Mouse (Mus musculus): Measurements from ENCODE around the gene Rab3il1.

Rab3il1 gene

GRCm38 (mm10) chr19:10040866-10041387 is 39.5 kb downstream of the Rab3il1 start:
- DNase-seq (ENCODE audit: low spot score in 2 of 2), result no peak

DNA sequence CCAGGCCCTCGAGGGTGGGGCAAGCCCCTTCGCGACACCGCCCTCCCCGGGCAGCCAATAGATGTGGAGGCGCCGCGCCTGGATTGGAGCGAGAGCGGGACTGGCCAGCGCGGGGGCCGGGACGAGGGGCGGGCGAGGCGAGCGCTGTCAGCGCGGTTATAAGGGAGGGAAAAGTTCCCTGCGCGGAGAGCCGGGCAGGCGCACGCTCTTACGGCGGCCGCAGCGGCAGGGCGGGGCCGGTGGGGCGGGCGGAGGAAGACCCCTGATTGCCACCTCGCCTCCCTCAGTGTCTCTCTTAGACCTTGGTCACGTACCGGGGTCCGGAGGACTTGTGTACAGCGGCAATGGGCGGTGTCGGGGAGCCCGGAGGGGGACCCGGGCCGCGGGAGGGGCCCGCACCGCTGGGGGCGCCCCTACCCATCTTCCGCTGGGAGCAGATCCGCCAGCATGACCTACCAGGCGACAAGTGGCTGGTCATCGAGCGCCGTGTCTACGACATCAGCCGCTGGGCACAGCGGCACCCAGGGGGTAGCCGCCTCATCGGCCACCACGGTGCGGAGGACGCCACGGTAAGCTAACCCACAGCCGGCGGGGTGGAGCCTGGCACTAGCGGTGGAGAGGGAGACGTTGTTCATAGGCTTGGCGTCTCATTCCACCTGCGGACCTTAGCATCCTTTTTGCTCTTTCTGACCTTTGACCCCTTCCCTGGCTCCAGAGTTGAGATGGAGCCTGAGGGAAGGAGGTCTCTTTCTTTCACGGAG is 40.1 kb downstream of the Rab3il1 start, which contains the start of gene Fads3:
Gene Fads3, plus strand, starts transcription at position 182 of the 761 bp plus-strand sequence.
- peak; percentile 49 to 62 for DNase-seq (ENCODE audit: low spot score in 2 of 2)

DNA sequence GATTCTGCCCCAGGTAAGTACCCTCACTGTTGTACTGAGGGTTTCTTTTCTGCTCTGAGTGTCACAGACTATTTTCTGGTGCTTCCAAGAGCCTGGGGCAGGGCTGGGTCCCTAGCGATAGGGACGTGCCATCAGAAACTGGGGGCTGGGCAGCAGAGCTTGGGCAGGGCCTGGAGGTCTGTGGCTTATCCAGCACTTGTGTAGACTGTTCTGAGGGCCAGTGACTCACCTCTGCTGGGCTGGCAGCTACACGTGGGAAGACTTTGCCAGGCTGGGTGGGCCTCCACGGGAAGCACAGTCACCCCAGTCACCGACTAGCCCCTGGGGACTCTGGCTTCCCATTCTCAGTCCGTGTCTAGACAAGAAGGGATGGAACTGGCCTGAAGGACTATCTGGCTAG is 40.8 kb downstream of the Rab3il1 start:
- DNase-seq (ENCODE audit: low spot score in 2 of 2), result no peak

GRCm38 (mm10) chr19:10042816-10043215 is 41.3 kb downstream of the Rab3il1 start:
- DNase-seq (ENCODE audit: low spot score in 2 of 2), result no peak

GRCm38 (mm10) chr19:10043643-10044042 is 42.2 kb downstream of the Rab3il1 start:
- no peak for DNase-seq (ENCODE audit: low spot score in 2 of 2)

DNA sequence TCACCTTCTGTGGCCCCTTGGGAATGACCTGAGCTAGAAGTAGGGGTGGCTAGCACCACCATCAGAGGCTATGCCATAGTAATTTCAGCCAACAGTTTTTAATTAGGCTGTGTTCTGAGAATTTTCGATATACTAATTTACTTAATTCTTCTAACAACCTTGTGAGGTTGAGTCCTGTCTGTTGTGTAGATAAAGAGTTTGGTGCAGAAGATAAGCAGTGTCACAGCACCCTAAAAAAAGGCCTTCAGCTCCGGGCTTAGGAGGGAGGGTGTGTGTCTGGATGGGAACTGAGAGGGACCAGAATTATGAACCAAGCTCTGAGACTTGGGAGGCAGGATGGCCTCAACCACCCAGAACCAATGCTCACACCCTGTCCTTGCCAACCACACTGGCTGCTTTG is 44.2 kb downstream of the Rab3il1 start:
- no peak for DNase-seq (ENCODE audit: low spot score in 2 of 2)

- no peak for DNase-seq (ENCODE audit: low spot score in 2 of 2)
Observed at GRCm38 (mm10) chr19:10046346-10046745, 44.9 kb downstream of the Rab3il1 start.

GRCm38 (mm10) chr19:10046983-10047382 is 45.5 kb downstream of the Rab3il1 start:
- no peak for DNase-seq (ENCODE audit: low spot score in 2 of 2)

DNA sequence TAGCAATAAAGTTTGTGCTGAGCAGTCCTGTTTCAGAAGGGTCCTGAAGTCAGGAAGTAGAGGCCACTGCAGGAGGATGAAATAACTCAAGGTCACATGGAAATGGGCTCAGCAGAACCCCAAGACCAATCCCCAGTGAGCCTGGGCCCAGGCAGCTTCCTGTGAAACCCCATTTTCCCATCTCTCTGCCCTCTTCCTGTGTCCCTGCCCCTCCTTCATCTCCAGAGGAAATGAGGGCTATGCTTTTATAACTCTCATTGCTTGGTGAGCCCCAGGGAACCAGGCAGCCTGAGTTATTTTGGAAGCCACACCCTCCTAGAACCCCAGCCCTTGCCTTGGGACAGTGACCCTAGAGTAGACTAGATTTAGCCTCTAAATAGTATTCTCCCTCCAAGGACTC is 48.1 kb downstream of the Rab3il1 start:
- no peak for DNase-seq (ENCODE audit: low spot score in 2 of 2)

GRCm38 (mm10) chr19:10050438-10050837 is 49.0 kb downstream of the Rab3il1 start:
- no peak for DNase-seq (ENCODE audit: low spot score in 2 of 2)

GRCm38 (mm10) chr19:10052698-10053097 is 51.2 kb downstream of the Rab3il1 start:
- no peak for DNase-seq (ENCODE audit: low spot score in 2 of 2)

DNA sequence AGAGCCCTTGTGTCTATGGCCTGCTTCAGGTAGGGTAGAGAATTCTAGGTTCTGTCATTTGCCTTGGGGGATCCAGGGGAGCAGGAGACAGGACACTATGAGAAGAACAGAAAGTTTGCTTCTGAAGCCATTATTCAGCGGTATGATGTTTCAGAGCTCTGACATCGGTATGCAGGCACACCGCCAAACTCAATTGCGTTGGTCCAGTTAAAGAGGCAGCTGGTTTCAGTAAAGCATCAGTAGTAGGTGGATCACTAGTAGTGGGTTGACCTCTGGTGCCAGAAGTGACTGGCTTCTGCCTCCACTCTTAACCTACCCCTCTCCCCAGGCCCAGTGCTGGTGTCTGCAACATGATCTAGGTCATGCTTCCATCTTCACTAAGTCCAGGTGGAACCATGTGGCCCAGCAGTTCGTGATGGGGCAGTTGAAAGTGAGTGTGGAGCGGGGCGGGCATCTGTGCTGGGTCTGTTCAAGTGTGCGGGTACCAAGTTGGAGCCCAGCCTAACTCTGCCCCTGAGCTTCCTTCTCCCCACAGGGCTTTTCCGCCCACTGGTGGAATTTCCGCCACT is 52.3 kb downstream of the Rab3il1 start:
- no peak for DNase-seq (ENCODE audit: low spot score in 2 of 2)

DNA sequence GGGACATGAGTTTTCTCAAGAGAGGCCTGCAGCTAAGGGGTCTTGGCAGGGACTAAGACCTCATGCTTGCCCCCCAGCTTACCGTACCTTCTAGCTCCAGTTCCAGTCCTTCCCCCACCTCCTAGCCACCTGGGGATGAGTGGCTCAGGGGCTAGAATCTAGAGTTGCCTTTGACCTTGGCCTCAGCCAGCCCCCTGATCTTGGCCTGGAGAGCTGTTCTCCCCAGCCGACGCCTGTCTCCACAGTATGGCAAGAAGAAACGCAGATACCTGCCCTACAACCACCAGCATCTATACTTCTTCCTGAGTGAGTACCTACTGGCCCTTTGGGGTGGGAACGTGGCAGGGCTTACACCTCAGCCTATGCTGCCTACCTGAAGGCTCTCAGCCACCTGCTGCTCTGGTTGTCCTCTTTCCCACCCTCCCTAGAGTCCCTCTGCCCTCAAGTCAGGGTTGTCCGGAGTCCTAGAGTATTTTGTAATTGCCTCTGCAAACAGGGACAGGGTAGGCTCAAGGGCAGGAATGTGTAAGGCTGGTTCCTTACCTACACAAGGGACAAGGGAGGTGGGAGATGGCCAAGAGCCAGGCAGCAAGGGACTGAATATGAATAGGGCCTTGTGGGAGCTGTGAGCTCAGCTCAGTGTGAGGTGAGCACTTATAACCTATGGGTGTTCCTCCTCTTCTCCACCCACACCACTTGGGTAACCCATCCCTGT is 53.0 kb downstream of the Rab3il1 start:
- no peak for DNase-seq (ENCODE audit: low spot score in 2 of 2)

DNA sequence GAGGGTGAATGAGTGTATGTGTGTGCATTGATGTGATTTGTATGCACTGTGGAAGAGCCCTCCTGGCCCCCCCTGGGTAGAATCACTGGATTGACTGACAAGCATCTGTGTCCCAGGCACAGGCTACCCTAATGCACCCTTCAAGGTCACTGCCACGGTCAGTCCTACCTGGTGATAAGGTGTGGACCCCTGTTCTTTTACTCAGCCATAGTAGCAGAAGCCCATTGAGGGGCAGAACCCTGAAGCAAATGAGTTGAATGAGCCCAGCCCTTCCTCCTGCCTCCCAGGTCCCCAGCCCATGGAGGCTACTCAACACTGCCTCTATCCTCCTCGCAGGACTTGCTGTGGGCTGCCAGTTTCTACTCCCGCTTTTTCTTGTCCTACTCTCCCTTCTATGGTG is 53.8 kb downstream of the Rab3il1 start:
- DNase-seq (ENCODE audit: low spot score in 2 of 2), result no peak

GRCm38 (mm10) chr19:10055783-10056660 is 54.6 kb downstream of the Rab3il1 start:
- DNase-seq (ENCODE audit: low spot score in 2 of 2), result no peak

DNA sequence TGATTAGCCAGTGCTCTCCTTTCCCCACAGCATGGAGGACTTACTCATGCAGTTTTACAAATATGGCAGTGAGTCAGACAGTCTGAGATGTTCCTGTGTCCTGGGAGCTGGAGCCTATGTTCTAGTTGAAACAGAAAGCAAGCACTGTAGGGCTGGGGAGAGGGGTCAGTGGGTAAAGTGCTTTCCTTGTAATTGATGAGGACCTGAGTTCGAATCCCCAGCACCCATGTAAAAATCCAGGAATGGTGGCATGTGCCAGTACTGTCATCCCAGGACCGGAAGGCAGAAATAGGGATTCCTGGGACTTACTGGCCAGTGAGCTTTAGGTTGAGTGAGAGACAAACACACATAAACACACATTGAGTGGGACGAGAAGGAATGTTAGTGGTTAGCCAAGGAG is 55.2 kb downstream of the Rab3il1 start:
- no peak for DNase-seq (ENCODE audit: low spot score in 2 of 2)

- no peak for DNase-seq (ENCODE audit: low spot score in 2 of 2)
Observed at GRCm38 (mm10) chr19:10057486-10058351, 56.2 kb downstream of the Rab3il1 start.

DNA sequence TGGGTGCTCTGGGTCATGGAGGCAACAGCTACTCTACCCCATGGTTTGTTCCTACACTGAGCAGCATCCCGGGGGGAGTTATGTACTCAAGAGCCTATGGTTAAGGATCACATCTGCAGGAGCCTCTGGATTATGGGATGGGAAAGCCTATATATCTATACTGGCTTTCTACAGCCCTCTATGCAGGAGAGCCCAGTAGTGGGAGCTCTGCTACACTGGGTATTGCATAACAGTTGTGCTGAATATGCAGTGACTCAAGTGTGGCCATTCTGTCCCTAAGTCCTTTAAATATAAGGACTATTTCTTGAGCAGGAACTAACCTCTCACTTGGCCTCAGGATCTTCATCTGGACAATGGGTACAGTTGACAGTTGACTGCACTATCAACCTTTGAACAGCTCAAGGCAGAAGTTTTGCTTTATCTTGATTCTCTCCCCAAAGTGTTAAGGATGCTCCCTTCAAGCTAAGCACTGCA is 56.9 kb downstream of the Rab3il1 start:
- DNase-seq (ENCODE audit: low spot score in 2 of 2), result no peak

DNA sequence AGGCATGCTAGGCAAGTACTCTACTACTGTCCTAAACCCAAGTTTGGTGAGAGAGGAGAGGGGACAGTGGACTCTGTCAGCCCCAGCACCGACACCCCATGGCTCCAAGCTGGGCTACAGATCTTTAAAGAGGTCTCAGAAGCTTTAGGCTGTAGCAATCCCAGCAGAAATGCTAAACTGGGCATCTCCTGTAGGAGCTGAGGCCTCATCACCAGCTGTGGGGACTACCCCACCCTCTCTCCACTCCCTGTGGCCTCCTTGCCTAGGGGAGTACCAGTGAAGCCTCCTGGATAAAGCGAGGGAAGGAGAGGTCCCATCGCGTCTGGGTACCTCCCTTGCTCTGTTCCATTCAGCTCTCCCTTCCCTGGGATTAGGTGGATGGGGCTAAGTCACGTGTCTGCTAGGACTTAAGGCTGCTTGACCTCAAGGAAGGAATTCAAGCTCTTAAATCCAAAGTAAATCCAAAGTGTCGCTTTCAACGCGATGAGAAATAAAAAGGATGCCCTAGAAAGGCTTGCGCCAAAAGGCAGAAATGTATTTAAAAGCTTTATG is 57.5 kb downstream of the Rab3il1 start:
- DNase-seq (ENCODE audit: low spot score in 2 of 2), result no peak

GRCm38 (mm10) chr19:10059911-10060567 is 58.6 kb downstream of the Rab3il1 start:
- peak in 1 of 2 experiments; percentile 39 for DNase-seq (ENCODE audit: low spot score in 2 of 2)
